Mouse (Mus musculus): ENCODE data around the gene Gprc6a.

DNA sequence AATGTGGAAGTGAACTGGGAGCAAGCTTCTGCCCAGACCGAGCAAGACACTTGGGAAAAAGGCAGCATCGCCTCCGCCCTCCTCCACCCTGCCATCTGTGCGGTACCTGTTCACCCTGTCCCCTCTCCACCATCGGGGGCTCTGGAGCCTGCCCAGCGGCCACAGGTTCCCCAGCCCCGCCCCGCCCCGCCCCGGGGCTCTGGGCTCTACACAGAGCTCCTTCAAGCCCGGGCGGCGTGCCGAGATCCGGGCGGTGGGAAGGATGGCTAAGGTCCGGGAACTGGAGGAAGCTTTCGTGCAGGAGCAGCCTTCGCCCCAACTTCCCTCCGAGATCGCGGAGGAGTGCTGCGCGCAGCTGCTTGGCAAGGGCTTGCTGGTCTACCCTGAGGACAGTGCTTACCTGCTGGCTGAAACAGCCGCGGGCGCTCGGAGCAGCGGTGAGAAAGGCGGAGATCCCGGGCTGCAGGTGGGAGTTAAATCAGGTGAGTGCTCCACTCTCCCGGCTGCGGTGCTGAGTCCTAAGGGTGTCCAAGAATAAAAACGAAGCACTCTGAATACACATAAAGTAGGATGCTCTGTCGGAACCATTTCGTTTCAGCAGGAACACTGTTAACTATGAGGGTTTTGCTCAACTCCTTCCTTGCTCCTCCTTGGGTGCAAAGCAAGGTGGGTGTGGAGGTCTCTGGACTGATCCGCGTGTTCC, 46.4 kb upstream of the Gprc6a start, which contains the start of gene Rfx6:
- TF ChIP-seq POLR2A (IDR thresholded peaks at IDR 0.05; ENCODE audit: borderline replicate concordance, control insufficient read depth, low read depth, low read length) (no peak), CTCF (IDR thresholded peaks at IDR 0.05; ENCODE audit: control insufficient read depth, insufficient read depth, low read length) (no peak)
